Mouse (Mus musculus) fibroblast of lung, adult 2 months (primary cell): ENCODE results near the gene Stx19.

Experiments used
- DNase-seq: peaks from one replicate; pipeline ENCODE4 v3.0.0-alpha.2; 2011; ENCODE audit warnings: low read depth

Gene Stx19

DNA sequence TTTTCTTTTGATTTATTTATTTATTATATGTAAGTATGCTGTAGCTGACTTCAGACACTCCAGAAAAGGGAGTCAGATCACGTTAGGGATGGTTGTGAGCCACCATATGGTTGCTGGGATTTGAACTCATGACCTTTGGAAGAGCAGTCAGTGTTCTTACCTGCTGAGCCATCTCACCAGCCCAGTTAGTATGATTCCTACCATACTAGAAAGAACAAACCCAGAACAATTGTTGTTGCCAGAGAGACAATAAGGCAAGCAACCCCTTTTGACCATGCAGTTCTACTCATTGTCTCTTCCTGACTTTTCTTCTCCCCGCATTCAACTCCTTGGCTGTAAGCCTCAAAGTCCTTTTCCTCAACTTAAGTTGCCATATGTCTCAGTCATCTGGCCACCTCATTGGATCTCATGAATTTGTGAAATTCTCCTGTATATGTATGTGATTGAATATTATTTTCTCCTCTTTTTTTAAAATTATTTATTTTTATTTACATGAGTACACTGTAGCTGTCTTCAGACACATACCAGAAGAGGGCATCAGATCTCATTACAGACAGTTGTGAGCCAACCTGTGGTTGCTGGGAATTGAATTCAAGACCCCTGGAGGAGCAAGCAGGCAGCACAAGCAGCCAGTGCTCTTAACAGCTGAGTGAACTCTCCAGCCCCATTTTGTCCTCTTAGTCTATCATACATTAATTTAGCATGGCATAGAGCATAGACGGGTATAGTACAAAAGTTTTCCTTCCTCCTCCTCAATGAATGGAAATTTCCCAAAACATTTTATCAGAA, 38.2 kb downstream of the Stx19 start:
- no peak for DNase-seq

DNA sequence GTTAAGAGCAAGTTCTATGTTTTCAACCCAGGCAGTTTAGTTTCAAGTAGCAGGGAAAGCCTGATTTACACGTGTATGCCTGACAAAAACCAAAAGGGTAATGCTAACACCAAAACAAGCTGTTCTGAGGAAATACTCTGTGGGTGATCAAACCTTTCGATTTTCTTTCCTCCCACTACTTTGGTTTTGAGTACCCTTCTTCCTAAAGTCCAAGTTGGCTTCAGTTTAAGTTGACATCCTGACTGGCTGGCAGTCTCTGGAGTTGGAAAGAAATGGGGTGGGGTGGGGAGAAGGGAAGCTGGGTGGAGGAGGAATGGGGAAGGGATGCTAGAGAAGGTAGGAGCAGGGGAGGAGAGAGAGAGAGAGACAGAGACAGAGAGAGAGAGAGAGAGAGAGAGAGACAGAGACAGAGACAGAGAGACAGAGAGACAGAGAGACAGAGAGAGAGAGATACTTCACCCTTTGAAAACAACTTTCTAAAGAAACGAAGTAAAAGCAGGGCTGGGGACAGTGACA, 39.2 kb downstream of the Stx19 start:
- DNase-seq = no peak

DNA sequence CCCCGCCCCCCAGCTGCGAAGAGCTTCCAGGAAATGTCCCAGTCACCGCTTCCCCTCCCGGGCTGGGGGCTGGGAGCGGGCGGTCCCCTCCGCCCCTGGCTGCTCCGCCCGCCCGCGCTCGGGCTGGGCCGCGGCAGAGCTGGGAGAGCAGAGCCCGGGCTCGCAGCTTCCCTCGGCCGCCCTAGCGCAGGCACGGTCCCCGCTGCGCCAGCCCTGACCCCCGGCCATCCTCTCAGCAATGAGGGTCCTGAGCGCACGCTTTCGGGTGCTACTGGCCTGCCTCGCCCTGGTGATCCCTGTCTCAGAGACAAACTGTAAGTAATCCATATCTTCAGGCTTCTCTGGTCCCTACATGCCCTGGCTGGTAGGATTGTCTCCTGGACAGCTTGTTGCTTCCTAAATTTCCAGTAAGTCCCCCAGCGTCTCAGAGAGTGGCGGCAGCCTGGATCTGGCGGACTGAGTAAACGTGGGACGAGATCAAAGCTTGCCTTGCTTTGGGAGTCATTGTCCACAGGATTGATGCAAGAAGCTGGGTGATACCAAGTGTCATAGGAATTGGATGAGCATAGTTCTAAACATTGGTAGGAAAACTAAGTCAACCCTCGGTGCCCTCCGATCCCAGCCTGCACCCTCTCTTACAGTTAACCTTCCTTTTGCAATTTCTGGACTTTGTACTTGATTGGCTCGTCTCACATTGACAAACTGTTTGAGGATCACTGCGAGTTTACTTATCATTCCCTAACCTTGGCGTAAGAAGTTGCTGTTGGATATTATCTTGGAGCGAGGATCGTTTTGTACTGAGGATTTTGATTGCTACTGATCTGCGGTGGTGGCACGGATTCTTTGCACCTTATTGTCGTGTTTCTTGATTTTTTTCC, 40.0 kb downstream of the Stx19 start, which contains the start of gene Pros1:
TSS of gene Pros1 (plus strand) at position 117 of the 878 bp plus-strand sequence.
- DNase-seq = no peak

DNA sequence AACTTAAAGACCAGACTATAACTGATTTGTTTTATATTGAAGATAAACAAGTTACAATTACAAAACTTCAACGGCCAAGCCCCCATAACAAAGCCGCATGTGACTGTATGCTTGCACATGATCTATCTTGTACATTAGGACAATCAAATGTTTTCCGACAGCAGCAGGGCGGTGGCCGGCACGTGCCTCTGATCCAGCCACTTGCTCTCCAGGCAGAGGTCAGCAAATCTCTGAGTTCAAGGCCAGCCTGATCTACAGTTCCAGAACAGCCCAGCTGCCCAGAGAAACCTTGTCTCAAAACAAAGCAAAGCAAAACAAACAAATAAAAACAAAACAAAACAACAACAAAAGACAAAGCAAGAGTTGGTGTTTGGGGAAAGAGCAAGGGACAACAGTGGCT, 40.9 kb downstream of the Stx19 start:
- DNase-seq = no peak

DNA sequence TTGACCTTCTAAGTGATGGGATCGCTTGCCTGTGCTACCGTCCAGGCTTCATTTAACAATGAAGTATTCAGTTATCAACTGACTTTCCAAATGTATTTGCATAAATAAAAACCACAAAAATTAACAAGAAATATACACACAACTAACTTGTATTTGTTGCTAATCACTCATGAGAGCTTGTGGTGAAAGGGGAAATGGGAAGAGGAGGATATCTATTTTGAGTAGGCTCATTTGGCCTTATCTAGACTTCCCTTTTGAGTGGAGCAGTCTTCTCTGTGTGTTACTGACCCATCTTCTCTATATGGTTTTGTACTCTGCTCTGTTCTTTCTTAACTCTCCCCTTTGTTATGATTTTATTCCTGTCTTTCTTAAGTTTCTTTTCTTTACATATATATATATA, 41.8 kb downstream of the Stx19 start:
- DNase-seq = no peak

DNA sequence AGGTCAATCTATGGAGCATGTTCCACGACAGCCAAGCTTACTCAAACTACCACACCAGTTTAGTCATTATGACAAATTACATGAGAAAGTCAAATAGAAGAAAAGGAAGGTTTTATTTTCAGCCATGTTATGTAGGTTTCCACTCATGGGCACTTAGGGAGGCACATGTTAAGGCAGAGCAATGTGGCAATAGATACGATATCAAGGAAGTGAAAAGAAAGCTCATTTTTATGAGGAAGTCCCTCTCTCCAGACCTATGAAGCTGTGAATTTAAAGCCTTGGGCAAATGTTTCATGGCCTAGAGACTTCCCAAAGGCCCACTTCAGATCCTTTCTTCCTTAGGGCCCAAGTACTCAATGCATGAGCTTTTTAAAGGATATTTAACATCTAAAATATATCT, 43.0 kb downstream of the Stx19 start:
- DNase-seq = no peak

DNA sequence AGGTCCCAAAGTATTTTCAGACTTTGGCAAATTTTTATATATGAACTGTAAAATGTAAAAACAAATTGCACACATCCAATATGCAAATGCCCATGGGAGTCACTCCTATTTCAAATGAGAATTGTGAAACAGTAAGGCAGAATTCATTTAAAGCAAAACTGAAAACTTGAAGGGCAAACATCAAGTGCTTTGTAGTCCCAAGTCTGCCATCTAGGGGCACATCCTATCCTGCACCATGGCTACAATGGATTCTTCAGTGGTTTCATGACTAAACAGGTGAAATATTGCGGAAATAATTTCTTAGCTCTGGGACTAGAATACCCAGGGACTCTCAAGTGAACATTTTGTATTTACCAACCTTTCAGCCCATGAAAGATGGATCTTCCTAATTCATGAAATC, 43.5 kb downstream of the Stx19 start:
- DNase-seq = no peak

DNA sequence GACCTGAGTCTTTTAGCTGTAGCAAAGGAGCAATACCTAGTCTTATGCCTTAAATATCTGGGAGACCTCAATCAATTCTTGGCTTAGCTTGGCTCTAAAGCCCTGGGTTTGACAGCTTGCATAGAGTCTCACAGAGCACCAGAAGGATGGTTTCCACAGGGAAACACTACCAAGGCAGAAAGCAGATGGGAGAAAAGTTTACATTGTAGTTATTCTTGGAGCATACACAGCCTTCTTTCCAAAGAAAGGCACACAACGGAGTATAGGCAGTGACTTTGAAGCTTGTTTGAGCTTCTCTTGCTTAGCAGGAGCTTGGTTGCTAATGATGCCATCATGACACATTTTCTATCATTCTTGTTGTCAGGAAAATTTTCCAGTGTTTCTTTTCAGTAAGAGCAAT, 45.7 kb downstream of the Stx19 start:
- DNase-seq = no peak

DNA sequence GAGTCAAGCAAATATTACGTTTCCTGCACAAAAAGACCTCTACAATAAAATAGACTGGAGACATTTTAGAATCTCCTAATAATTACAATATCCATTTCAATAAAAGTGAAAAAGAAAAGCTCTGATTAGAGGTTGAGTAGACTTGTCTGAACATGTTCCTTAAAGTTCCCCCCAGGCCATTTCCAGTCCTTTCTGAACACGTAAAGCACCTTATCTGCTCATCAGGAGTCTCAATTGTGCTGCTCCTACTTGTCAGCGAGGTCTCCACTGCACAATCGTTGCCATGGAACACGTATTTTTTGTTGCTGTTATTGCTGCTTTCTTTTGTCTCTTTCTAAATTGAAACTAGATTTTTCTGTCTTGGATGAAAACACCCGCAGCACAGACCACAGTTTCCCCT, 47.0 kb downstream of the Stx19 start:
- DNase-seq = no peak

DNA sequence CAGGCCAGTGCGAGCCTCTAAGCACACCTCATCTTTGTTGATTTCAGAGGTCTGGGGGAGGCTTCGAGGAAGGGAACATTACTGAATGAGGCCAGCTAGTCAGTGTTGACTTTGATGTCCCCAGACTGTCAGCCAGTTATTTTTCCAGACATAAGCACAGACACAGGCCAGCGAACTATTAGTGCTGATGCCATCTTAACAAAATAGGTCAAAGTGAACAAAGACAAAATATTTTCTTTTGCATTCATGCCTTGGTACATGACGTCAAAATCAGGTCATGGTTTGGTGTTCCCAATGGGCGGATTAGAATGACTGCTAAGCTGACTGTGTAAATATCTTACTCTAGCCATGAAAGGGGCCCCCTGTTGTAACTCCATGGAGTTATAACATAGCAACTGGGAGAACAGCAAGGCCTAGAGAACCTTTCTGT, 58.2 kb downstream of the Stx19 start:
- DNase-seq = no peak

DNA sequence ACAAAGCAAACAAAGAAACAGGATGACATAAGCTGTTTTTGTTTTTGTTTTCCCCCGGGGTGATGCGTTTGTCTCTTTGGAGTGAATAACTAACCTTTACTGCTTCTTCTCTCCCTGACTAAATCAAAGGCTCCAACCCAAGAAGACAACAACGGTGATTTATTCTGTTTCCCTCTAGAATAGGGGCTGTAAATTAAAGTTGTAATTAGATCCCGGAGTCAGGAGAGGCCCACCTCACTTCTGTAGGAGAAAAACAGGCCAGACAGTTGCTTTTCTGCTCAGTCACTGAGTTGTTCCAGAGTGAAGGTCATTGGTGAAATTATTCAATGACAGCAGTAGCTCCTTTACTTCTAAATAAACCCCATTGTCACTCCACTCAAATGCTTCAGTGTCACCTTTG, 58.7 kb downstream of the Stx19 start:
- no peak for DNase-seq
